Mouse (Mus musculus): Measurements from ENCODE around the gene Tlcd1. TPM values are rescaled to one million over a fixed set of nuclear protein-coding genes. Genes with fewer than 3 reads are reported as not detected.

The Tlcd1 gene
- total RNA-seq, 1 experiment, result 78.6 TPM

- H3K9ac ChIP-seq (ENCODE audit: insufficient read depth, low read depth, low read length, poor library complexity, severe bottlenecking), result no peak overlapping the region
- no peaks in the 10 kb centered on the region for H3K9me3 ChIP-seq (ENCODE audit: control insufficient read depth, insufficient read depth, low read depth, low read length)
- H3K4me3 ChIP-seq (ENCODE audit: insufficient read depth in 1 of 2, low read depth in 1 of 2, low read length in 2 of 2, poor library complexity in 1 of 2, severe bottlenecking in 1 of 2), result no peak overlapping the region
- H3K4me1 ChIP-seq (ENCODE audit: control insufficient read depth in 2 of 2, insufficient read depth in 2 of 2, low read length in 2 of 2, poor library complexity in 1 of 2), result no peaks in the 10 kb centered on the region; a peak in 1 of 4 replicates
- TF ChIP-seq HCFC1 (IDR thresholded peaks at IDR 0.05; ENCODE audit: borderline replicate concordance, insufficient read depth, low read length) (no peak), MAFK (IDR thresholded peaks at IDR 0.05; ENCODE audit: insufficient read depth, low read depth, low read length) (no peak), CHD2 (IDR thresholded peaks at IDR 0.05; ENCODE audit: low read depth, low read length) (no peak), ZNF384 (IDR thresholded peaks at IDR 0.05; ENCODE audit: low read depth, low read length) (no peak), ZC3H11A (IDR thresholded peaks at IDR 0.05; ENCODE audit: borderline replicate concordance, low read depth, low read length) (no peak)
- no peak for DNase-seq (ENCODE audit: low read depth, low spot score)
- no peak overlapping the region for H3K27ac ChIP-seq (ENCODE audit: insufficient read depth, low read depth, low read length, poor library complexity, severe bottlenecking)
- in situ Hi-C loops (cut with MboI; ENCODE audit: low sequenced_read_pairs in 2 of 2, unreplicated experiment in 2 of 2), result no loop called here
- peaks cover 60% of the 10 kb centered on the region for H3K36me3 ChIP-seq (ENCODE audit: control insufficient read depth, insufficient read depth, low read length, poor library complexity, severe bottlenecking)
Measured at GRCm38 (mm10) chr11:78205361-78206206, 29.1 kb downstream of the Tlcd1 start.

- DNase-seq (ENCODE audit: low read depth, low spot score), result no peak
- in situ Hi-C loops (cut with MboI; ENCODE audit: low sequenced_read_pairs in 2 of 2, unreplicated experiment in 2 of 2), result no loop called here
- no peak overlapping the region for H3K4me3 ChIP-seq (ENCODE audit: insufficient read depth in 1 of 2, low read depth in 1 of 2, low read length in 2 of 2, poor library complexity in 1 of 2, severe bottlenecking in 1 of 2)
- TF ChIP-seq MAFK (IDR thresholded peaks at IDR 0.05; ENCODE audit: insufficient read depth, low read depth, low read length) (no peak), CHD2 (IDR thresholded peaks at IDR 0.05; ENCODE audit: low read depth, low read length) (no peak)
- H3K9ac ChIP-seq (ENCODE audit: insufficient read depth, low read depth, low read length, poor library complexity, severe bottlenecking), result no peak overlapping the region
- H3K36me3 ChIP-seq (ENCODE audit: control insufficient read depth, insufficient read depth, low read length, poor library complexity, severe bottlenecking), result peaks cover 73% of the 10 kb centered on the region
- H3K9me3 ChIP-seq (ENCODE audit: control insufficient read depth, insufficient read depth, low read depth, low read length), result no peaks in the 10 kb centered on the region
- H3K4me1 ChIP-seq (ENCODE audit: control insufficient read depth in 2 of 2, insufficient read depth in 2 of 2, low read length in 2 of 2, poor library complexity in 1 of 2), result no peaks in the 10 kb centered on the region; a peak in 1 of 4 replicates
- H3K27ac ChIP-seq (ENCODE audit: insufficient read depth, low read depth, low read length, poor library complexity, severe bottlenecking), result no peak overlapping the region
Measured at GRCm38 (mm10) chr11:78207190-78207589, 30.7 kb downstream of the Tlcd1 start.

GRCm38 (mm10) chr11:78209886-78210285 is 33.4 kb downstream of the Tlcd1 start:
- peaks cover 85% of the 10 kb centered on the region for H3K36me3 ChIP-seq (ENCODE audit: control insufficient read depth, insufficient read depth, low read length, poor library complexity, severe bottlenecking)
- no peak for DNase-seq (ENCODE audit: low read depth, low spot score)
- no peak overlapping the region for H3K9ac ChIP-seq (ENCODE audit: insufficient read depth, low read depth, low read length, poor library complexity, severe bottlenecking)
- in situ Hi-C loops (cut with MboI; ENCODE audit: low sequenced_read_pairs in 2 of 2, unreplicated experiment in 2 of 2), result no loop called here
- H3K4me1 ChIP-seq (ENCODE audit: control insufficient read depth in 2 of 2, insufficient read depth in 2 of 2, low read length in 2 of 2, poor library complexity in 1 of 2), result no peaks in the 10 kb centered on the region; a peak in 1 of 4 replicates
- no peak overlapping the region for H3K4me3 ChIP-seq (ENCODE audit: insufficient read depth in 1 of 2, low read depth in 1 of 2, low read length in 2 of 2, poor library complexity in 1 of 2, severe bottlenecking in 1 of 2)
- no peaks in the 10 kb centered on the region for H3K9me3 ChIP-seq (ENCODE audit: control insufficient read depth, insufficient read depth, low read depth, low read length)
- no peak overlapping the region for H3K27ac ChIP-seq (ENCODE audit: insufficient read depth, low read depth, low read length, poor library complexity, severe bottlenecking)
- TF ChIP-seq MAFK (IDR thresholded peaks at IDR 0.05; ENCODE audit: insufficient read depth, low read depth, low read length), result no peak
- no peak for TF ChIP-seq HCFC1 (IDR thresholded peaks at IDR 0.05; ENCODE audit: borderline replicate concordance, insufficient read depth, low read length)
- no peak for TF ChIP-seq ZNF384 (IDR thresholded peaks at IDR 0.05; ENCODE audit: low read depth, low read length)
- TF ChIP-seq CHD2 (IDR thresholded peaks at IDR 0.05; ENCODE audit: low read depth, low read length), result no peak
- TF ChIP-seq ZC3H11A (IDR thresholded peaks at IDR 0.05; ENCODE audit: borderline replicate concordance, low read depth, low read length), result no peak

GRCm38 (mm10) chr11:78210615-78211014 is 34.1 kb downstream of the Tlcd1 start:
- in situ Hi-C loops (cut with MboI; ENCODE audit: low sequenced_read_pairs in 2 of 2, unreplicated experiment in 2 of 2), result no loop called here
- H3K4me3 ChIP-seq (ENCODE audit: insufficient read depth in 1 of 2, low read depth in 1 of 2, low read length in 2 of 2, poor library complexity in 1 of 2, severe bottlenecking in 1 of 2), result no peak overlapping the region
- TF ChIP-seq ZNF384 (IDR thresholded peaks at IDR 0.05; ENCODE audit: low read depth, low read length) (no peak), HCFC1 (IDR thresholded peaks at IDR 0.05; ENCODE audit: borderline replicate concordance, insufficient read depth, low read length) (no peak), ZC3H11A (IDR thresholded peaks at IDR 0.05; ENCODE audit: borderline replicate concordance, low read depth, low read length) (no peak), CHD2 (IDR thresholded peaks at IDR 0.05; ENCODE audit: low read depth, low read length) (no peak), MAFK (IDR thresholded peaks at IDR 0.05; ENCODE audit: insufficient read depth, low read depth, low read length) (no peak)
- no peak overlapping the region for H3K27ac ChIP-seq (ENCODE audit: insufficient read depth, low read depth, low read length, poor library complexity, severe bottlenecking)
- DNase-seq (ENCODE audit: low read depth, low spot score), result no peak
- H3K36me3 ChIP-seq (ENCODE audit: control insufficient read depth, insufficient read depth, low read length, poor library complexity, severe bottlenecking), result peaks cover 85% of the 10 kb centered on the region
- H3K4me1 ChIP-seq (ENCODE audit: control insufficient read depth in 2 of 2, insufficient read depth in 2 of 2, low read length in 2 of 2, poor library complexity in 1 of 2), result no peaks in the 10 kb centered on the region; a peak in 1 of 4 replicates
- H3K9ac ChIP-seq (ENCODE audit: insufficient read depth, low read depth, low read length, poor library complexity, severe bottlenecking), result no peak overlapping the region
- H3K9me3 ChIP-seq (ENCODE audit: control insufficient read depth, insufficient read depth, low read depth, low read length), result no peaks in the 10 kb centered on the region

Measured in ES-E14 (cell line).